Mouse (Mus musculus) intestine, embryonic 14.5 days (tissue): ENCODE measurements around the gene Clp1. TPM values are rescaled to one million over a fixed set of nuclear protein-coding genes. Genes with fewer than 3 reads are reported as not detected.

Experiments
- ATAC-seq: fragments of 200-750 bp; cut with Nextera tagmentation; replicated peaks from 2 replicates; pipeline ENCODE4 v1.8.0; 2017; ENCODE audit warnings: low read depth, moderate number of reproducible peaks, moderate TSS enrichment, moderate library complexity; ENCODE audit not compliant: low FRiP score, low TSS enrichment
- DNase-seq: peaks from one replicate; pipeline ENCODE4 v3.0.0-alpha.2; 2018; ENCODE audit warnings: low spot score
- H3K27ac ChIP-seq: fragments of 300-500 bp; sonication (generic); 2 replicates; pipeline ENCODE4 v1.5.1; 2014; ENCODE audit warnings: low read depth, mild to moderate bottlenecking, control low read depth
- H3K27me3 ChIP-seq: fragments of 300-500 bp; sonication (generic); replicated peaks from 2 replicates; pipeline ENCODE4 v1.6.1; 2014; ENCODE audit warnings: low read length, control low read depth; ENCODE audit not compliant: control insufficient read depth, insufficient read depth
- H3K36me3 ChIP-seq: fragments of 300-500 bp; sonication (generic); 2 replicates; pipeline ENCODE4 v1.6.1; 2014; ENCODE audit warnings: low read length, control low read depth; ENCODE audit not compliant: control insufficient read depth, insufficient read depth
- H3K4me1 ChIP-seq: fragments of 300-500 bp; sonication (generic); replicated peaks from 2 replicates; pipeline ENCODE4 v1.6.1; 2014; ENCODE audit warnings: low read length, control low read depth, mixed read lengths; ENCODE audit not compliant: control insufficient read depth, insufficient read depth
- H3K4me2 ChIP-seq: fragments of 300-500 bp; sonication (generic); 2 replicates; pipeline ENCODE4 v1.6.1; 2014; ENCODE audit warnings: low read length
- H3K4me3 ChIP-seq: fragments of 300-500 bp; sonication (generic); 2 replicates; pipeline ENCODE4 v1.5.1; 2014; ENCODE audit warnings: low read depth, low read length, control low read depth, mixed read lengths
- H3K9ac ChIP-seq: fragments of 300-500 bp; sonication (generic); 2 replicates; pipeline ENCODE4 v1.6.1; 2014; ENCODE audit warnings: mild to moderate bottlenecking, low read length
- H3K9me3 ChIP-seq: fragments of 300-500 bp; sonication (generic); 2 replicates; pipeline ENCODE4 v1.6.1; 2016; ENCODE audit warnings: low read length, control low read depth; ENCODE audit not compliant: control insufficient read depth
- WGBS: fragments of 180-500 bp; shearing (Covaris S2); extraction: QIAGEN DNeasy Blood & Tissue Kit; methylation state at CpG from one replicate; pipeline ENCODE4 v1.1.7; 2014; 5-methylcytosine and 5-hydroxymethylcytosine counted together
- polyA plus RNA-seq: library from polyadenylated mRNA; unstranded; fragments of >200 nt; fragmentation: Nextera tagmentation; extraction: Ambion mirVana; gene quantifications from 2 replicates; pipeline ENCODE4 v1.2.1, GENCODE M21; 2014

Gene Clp1
- 25.7 and 29.0 TPM in 2 replicates for polyA plus RNA-seq

GRCm38 (mm10) chr2:84727172-84727858 lies at the start of gene Clp1:
Gene Clp1, minus strand, starts transcription at chr2:84727350.
- Histone ChIP-seq H3K27me3 (no peaks in the 10 kb centered on the region), H3K27ac (peak within 1 kb of the TSS; percentile 65; the same call in 1 of the 2 replicates), H3K9ac (peak within 1 kb of the TSS; percentile 52), H3K4me2 (peak within 1 kb of the TSS; percentile 97), H3K4me3 (peak within 1 kb of the TSS; percentile 70), H3K9me3 (no peaks in the 10 kb centered on the region), H3K4me1 (peaks cover 7% of the 10 kb centered on the region), H3K36me3 (peaks cover 23% of the 10 kb centered on the region)
- ATAC-seq (peak; percentile 96), DNase-seq (peak; percentile 96)
- WGBS = under 1% methylated on average over 39 of the region's 39 CpGs

- DNase-seq (no peak), ATAC-seq (no peak)
- no peak overlapping the region for H3K4me2 ChIP-seq
- no peak overlapping the region for H3K9ac ChIP-seq
- no peak overlapping the region for H3K4me3 ChIP-seq
- no peak overlapping the region for H3K27ac ChIP-seq
- H3K27me3 ChIP-seq = no peaks in the 10 kb centered on the region
- H3K9me3 ChIP-seq = no peaks in the 10 kb centered on the region
- H3K36me3 ChIP-seq = no peaks in the 10 kb centered on the region
- peaks cover 13% of the 10 kb centered on the region for H3K4me1 ChIP-seq
- WGBS = 81% methylated on average over 6 of the region's 6 CpGs
Observed at GRCm38 (mm10) chr2:84775665-84776064, 48.5 kb upstream of the Clp1 start.

GRCm38 (mm10) chr2:84775241-84775640 lies 48.1 kb upstream of the Clp1 start, which contains the start of gene Serping1:
Gene Serping1, minus strand, starts transcription at chr2:84775444.
- H3K4me3 ChIP-seq = peak within 1 kb of the TSS; percentile 28
- no peaks in the 10 kb centered on the region for H3K27me3 ChIP-seq
- peak within 1 kb of the TSS; percentile 58 for H3K4me2 ChIP-seq
- ATAC-seq (peak; percentile 53; the same call in 1 of the 2 replicates), DNase-seq (no peak)
- H3K27ac ChIP-seq = peak within 1 kb of the TSS; percentile 73
- peaks cover 13% of the 10 kb centered on the region for H3K4me1 ChIP-seq
- peak within 1 kb of the TSS; percentile 35 for H3K9ac ChIP-seq
- no peaks in the 10 kb centered on the region for H3K9me3 ChIP-seq
- no peaks in the 10 kb centered on the region for H3K36me3 ChIP-seq
- 40% methylated on average over 9 of the region's 9 CpGs for WGBS

DNA sequence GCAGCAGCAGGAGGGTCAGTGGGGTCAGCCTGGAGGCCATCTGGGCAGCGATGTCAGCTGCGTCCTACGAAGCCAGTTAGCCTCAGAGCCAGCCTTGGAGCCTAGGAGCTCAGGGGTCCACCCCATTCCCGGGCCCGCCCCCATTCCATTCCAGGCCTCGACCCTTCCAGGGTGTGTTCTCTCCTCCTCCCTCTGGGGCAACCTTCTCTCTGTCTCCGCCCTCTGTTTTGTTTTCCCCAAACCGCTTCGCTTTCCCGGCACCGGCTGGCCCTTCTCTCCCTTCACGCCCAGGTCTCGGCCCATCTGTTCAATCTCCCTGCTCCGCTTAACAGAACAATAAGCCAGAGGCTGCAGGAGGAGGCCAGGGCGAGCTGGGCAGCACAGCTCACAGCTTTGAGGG lies 47.6 kb upstream of the Clp1 start:
- peak overlapping the region; percentile 35 for H3K9ac ChIP-seq
- H3K27me3 ChIP-seq = no peaks in the 10 kb centered on the region
- H3K27ac ChIP-seq = peak overlapping the region; percentile 73
- DNase-seq (peak; percentile 74), ATAC-seq (peak; percentile 90)
- no peaks in the 10 kb centered on the region for H3K36me3 ChIP-seq
- H3K9me3 ChIP-seq = no peaks in the 10 kb centered on the region
- peak overlapping the region; percentile 58 for H3K4me2 ChIP-seq
- H3K4me3 ChIP-seq = peak overlapping the region; percentile 28
- peaks cover 13% of the 10 kb centered on the region for H3K4me1 ChIP-seq
- 3% methylated on average over 15 of the region's 15 CpGs for WGBS

GRCm38 (mm10) chr2:84773195-84773594 lies 46.0 kb upstream of the Clp1 start:
- Histone ChIP-seq H3K9ac (no peak overlapping the region), H3K27ac (no peak overlapping the region), H3K4me2 (no peak overlapping the region), H3K4me1 (peaks cover 13% of the 10 kb centered on the region), H3K36me3 (0 out of 2 replicates have a peak, but pooled peaks cover 7% of the 10 kb centered on the region), H3K4me3 (no peak overlapping the region), H3K27me3 (no peaks in the 10 kb centered on the region), H3K9me3 (no peaks in the 10 kb centered on the region)
- no peak for ATAC-seq
- DNase-seq = no peak
- 75% methylated on average over 5 of the region's 5 CpGs for WGBS

DNA sequence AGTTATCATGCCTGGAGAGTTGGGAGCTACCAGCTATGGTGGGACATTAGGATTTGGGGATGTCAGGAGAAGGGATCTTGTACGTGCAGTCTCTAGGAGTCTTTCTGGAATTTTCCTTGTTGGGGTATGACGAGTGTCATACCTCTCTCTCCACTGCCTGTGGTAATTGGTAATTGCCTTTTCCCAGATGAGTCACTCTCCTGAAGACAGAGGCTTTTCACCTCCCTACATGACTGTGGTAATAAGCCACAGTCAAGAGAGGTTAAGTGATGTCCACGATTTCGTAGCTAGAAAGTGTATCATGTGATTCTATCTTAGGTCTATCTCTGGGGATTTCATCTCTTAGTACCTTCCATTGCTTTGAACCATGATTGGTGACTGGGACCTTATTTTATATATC lies 45.3 kb upstream of the Clp1 start:
- ATAC-seq (no peak), DNase-seq (no peak)
- H3K27me3 ChIP-seq = no peaks in the 10 kb centered on the region
- H3K4me2 ChIP-seq = no peak overlapping the region
- H3K9me3 ChIP-seq = no peaks in the 10 kb centered on the region
- peaks cover 13% of the 10 kb centered on the region for H3K4me1 ChIP-seq
- 90% methylated on average over 4 of the region's 4 CpGs for WGBS
- H3K4me3 ChIP-seq = no peak overlapping the region
- H3K9ac ChIP-seq = no peak overlapping the region
- H3K27ac ChIP-seq = no peak overlapping the region
- 0 out of 2 replicates have a peak, but pooled peaks cover 7% of the 10 kb centered on the region for H3K36me3 ChIP-seq

DNA sequence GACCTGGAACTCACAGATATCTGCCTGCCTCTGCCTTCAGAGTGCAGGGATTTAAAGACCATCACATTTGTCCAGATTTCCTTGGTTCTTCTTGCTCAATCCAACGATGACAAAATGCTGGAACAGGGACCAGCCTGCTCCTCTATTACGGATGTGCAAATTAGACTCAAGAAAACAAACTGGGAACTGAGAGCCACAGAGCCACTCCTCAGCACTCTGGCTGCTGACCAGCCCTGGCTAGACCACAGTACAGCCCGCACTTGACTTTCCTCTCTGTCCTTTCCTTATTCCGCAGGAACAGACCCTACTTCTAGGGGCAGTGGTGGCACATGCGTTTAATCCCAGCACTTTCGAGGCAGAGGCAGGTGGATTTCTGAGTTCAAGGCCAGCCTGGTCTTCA lies 43.4 kb upstream of the Clp1 start:
- Histone ChIP-seq H3K4me1 (peaks cover 13% of the 10 kb centered on the region), H3K27me3 (no peaks in the 10 kb centered on the region), H3K4me2 (no peak overlapping the region), H3K27ac (no peak overlapping the region), H3K9me3 (no peaks in the 10 kb centered on the region), H3K4me3 (no peak overlapping the region), H3K9ac (no peak overlapping the region), H3K36me3 (0 out of 2 replicates have a peak, but pooled peaks cover 13% of the 10 kb centered on the region)
- ATAC-seq = no peak
- WGBS = 80% methylated on average over 6 of the region's 6 CpGs
- DNase-seq = no peak

DNA sequence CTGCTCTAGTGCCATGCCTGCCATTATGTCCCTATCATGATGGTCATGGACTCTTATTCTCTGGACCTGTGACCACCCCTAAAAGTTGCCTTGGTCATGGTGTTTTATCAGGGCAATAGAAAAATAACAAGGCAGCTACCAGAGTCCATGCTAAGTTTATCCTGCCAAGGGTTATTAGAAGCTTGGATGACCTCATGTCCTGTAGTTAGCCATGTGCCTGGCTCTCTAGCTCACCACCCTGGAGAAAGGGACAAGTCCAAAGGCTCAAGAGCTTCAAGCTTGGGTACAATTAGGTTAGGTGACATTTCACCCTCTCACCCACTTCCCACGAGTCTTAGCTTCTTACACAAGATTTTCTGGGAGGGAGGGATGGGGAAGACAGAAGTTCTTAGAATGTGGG lies 35.7 kb upstream of the Clp1 start:
- Histone ChIP-seq H3K4me2 (no peak overlapping the region), H3K4me1 (no peaks in the 10 kb centered on the region), H3K9ac (no peak overlapping the region), H3K9me3 (no peaks in the 10 kb centered on the region), H3K27ac (no peak overlapping the region), H3K27me3 (no peaks in the 10 kb centered on the region), H3K36me3 (0 out of 2 replicates have a peak, but pooled peaks cover 10% of the 10 kb centered on the region), H3K4me3 (no peak overlapping the region)
- DNase-seq = no peak
- WGBS = 83% methylated on average over 1 of the region's 1 CpGs
- no peak for ATAC-seq

- Histone ChIP-seq H3K27ac (no peak overlapping the region), H3K9ac (no peak overlapping the region), H3K4me1 (no peaks in the 10 kb centered on the region), H3K4me2 (no peak overlapping the region), H3K36me3 (0 out of 2 replicates have a peak, but pooled peaks cover 10% of the 10 kb centered on the region), H3K4me3 (no peak overlapping the region), H3K9me3 (no peaks in the 10 kb centered on the region), H3K27me3 (no peaks in the 10 kb centered on the region)
- WGBS = 62% methylated on average over 4 of the region's 4 CpGs
- ATAC-seq (no peak), DNase-seq (no peak)
Observed at GRCm38 (mm10) chr2:84762295-84762694, 35.1 kb upstream of the Clp1 start.
